Mouse (Mus musculus) thymus, postnatal 10 days (tissue): ENCODE results near the gene Naa25.
A peak's percentile ranks its signal among the peaks of the same experiment; 100 is the strongest.

Experiments used
- DNase-seq, 2 experiments: peaks; one replicate each; pipeline ENCODE4 v3.0.0; 2021; ENCODE audit warnings: low spot score in 2 of 2

Gene Naa25

GRCm38 (mm10) chr5:121392667-121393380 lies 4.9 kb upstream of the Naa25 start:
- peak in 1 of 2 experiments; percentile 56 for DNase-seq

DNA sequence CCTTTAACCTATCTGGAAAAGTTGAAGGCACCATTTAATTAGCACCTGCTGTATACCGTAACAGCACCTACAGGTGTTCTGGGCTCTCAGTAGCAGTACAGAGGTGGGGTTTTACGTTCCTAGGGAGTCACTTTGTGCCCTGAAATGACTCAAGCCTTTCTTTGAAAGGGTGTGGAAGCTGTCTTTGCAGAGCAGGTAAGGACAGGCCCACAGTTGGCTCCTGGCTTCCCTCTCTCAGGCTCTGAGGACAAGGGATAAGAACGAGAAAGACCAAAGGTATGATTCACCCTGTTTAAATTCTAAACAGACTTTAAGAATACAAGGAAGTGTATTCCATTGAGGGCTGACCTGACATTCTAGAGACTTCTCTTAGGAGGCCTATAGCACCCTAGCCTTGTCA lies 4.3 kb upstream of the Naa25 start:
- no peak for DNase-seq

DNA sequence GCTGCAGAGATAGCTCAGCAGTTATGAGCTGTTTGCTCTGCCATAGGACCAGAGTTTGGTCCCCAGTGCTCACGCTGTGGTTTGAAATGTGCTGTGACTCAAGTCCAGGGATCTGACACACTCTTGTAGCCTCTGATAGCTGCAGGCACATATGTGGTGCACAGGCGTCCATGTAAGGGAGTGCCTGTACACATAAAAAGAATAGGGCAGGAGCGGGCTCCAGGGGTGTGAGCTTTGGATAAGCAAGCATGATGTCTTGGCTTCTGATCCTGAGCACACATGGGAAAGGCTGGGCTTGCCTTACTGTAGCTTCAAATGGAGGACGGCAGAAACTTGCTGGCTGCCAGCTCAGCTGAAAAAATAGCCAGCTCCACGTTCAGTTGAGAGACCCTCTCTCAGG lies 2.1 kb upstream of the Naa25 start:
- DNase-seq = no peak

DNA sequence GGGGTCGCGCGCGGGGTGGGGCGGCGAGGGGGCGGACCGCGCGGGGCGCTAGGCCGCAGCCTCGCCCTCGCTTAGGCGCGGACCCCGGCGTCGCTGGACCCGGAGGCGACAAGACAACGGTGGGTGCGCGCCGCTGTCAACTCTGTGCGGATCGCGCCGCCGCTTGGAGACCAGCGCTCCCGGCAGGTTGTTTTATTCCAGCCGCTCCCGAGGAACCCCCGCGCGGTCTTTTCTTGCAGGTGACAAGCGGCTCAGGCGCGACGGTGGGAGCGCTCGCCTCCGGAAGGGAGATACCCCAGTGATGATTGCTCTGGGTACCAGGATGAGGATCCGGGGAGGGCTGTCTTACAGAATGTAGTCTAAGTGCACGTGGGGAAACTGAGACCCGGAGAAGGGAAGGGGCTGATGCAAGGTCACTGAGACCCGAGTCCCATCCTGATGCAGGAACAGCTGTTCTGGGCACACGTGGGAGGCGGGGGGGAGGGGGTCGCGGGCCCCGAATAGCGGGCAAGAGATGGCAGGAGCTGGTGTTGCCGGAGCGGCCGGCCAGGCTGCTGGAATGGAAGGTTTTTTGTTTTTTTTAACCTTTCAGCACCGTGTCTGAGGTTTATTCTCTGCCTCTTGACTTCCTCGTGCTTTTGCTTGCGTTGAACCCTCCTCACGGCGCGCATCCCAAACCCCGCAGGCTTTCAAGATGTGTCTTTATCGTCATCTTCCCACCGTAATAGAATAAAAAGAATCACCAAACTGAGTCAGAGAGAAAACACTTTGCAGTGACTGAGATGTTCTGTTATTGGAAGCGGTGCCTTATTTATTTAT lies 619 bp downstream of the Naa25 start:
- peak in 1 of 2 experiments; percentile 48 for DNase-seq

- DNase-seq = no peak
These were observed 1.3 kb downstream of the Naa25 start for GRCm38 (mm10) chr5:121398965-121399462.

DNA sequence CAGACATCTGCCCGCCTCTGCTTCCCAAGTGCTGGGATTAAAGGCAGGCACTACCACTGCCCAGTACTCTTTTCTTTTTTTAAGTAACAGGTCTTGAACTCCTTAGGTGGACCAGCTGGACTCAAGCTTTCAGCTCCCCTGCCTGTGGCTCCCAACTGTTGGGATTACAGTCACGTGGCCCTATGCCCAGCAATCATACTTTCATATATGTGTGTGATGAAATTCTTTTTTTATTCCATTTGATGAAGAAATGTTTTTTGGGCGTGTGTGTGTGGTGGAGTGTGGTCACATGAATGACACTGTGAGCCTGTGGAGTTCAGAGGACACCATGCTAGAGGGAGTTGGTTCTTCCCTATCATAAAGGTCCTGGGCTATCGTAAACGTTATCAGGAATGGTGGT lies 1.8 kb downstream of the Naa25 start:
- DNase-seq = no peak

DNA sequence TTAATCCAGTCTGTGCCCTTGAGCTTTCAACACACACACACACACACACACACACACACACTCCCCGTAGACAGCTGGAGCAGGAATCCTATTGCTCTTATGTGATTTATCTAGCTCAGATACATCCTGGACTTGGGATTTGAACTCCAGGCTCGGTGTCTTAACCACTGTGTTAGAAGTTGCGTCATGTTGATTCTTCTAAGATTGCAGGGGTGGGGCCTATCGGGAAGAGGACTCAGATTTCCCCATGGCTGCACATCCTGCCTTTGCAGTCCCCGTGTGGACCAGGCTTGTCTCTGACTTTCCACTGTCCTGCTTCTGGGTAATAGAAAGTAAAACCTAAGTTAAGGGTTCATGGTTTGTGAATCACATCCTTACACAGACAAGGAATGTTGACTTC lies 2.3 kb downstream of the Naa25 start:
- DNase-seq = no peak

DNA sequence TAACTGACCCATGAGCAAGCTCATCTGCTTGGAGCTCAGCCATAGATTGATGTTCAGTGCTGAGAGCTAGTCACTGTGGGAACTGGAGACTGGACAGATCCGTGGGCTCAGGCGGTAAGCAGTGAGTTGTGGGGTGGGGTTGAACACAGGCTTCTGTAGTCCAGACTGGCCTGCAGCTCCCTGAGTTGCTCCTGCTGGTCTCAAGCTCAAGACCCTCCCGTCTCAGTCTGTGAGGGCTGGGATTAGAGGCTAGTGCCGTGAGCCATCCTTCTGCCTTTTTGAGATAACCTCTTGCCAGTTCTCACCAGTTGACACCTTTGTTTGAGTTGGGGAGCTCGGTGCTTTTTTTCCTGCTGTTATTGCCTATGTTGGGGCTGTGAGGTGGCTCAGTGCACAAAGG lies 3.1 kb downstream of the Naa25 start:
- no peak for DNase-seq

DNA sequence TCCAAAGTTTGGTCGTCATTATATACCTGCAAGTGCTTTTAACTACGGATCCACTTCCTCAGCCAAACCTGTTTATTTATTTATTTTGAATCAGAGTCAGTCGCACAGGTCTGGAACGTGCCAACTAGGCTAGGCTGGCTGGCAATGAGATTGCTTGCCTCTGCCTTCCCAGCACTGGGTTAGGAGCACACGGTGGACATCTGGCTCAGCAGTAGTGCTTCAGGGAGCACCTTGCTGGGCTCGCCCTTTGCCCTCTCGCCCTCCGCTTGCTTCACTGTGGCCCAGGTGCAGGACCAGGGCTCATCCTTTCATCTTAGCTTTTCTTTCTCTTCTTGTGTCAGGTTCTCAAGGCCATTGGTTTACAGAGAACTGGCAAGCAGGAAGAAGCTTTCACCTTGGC lies 10.1 kb downstream of the Naa25 start:
- no peak for DNase-seq

- DNase-seq = no peak
These were observed 13.2 kb downstream of the Naa25 start for GRCm38 (mm10) chr5:121410975-121411374.

GRCm38 (mm10) chr5:121420721-121421120 lies 23.0 kb downstream of the Naa25 start:
- DNase-seq = no peak

- DNase-seq = no peak
These were observed 25.1 kb downstream of the Naa25 start for GRCm38 (mm10) chr5:121422787-121423186.

DNA sequence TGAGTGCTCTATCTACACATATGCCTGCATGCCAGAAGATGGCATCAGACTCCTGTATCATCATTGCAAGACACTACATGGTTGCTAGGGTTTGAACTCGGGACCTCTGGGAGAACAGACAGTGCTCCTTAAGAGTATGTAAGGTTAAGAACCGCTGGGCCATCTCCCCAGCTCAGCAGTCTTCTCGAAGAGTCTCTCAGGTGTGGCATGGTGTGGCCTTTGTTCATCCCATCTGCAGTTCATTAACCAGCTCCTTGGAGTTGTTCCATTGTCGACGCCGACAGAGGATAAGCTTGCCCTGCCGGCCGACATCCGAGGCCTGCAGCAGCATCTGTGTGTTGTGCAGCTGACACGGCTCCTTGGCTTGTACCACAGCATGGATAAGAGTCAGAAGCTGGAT lies 25.6 kb downstream of the Naa25 start:
- DNase-seq = no peak

GRCm38 (mm10) chr5:121428954-121429353 lies 31.2 kb downstream of the Naa25 start:
- DNase-seq = no peak

DNA sequence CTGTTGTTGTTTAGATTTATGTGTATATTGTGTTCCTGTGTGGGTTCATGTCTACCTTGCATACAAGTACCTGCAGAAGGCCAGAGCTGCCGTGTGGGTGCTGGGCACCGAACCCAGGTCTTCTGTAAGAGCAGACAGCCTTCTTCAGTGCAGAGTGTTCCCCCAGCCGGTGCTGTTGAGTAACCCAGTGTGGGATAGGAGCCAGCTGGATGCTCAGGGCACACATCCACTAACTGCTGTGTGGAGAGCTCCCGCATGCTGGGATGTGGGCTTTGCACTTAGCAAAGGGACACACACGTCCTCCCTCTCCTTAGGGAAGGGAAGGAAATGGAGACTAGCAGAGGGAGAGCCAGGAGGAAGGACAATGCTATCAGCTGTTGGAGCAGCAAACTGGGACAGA lies 40.4 kb downstream of the Naa25 start:
- no peak for DNase-seq

- no peak for DNase-seq
These were observed 41.0 kb downstream of the Naa25 start for GRCm38 (mm10) chr5:121438756-121439155.

GRCm38 (mm10) chr5:121443548-121443947 lies 45.8 kb downstream of the Naa25 start:
- DNase-seq = peak; percentile 29 to 51

- no peak for DNase-seq
These were observed 47.1 kb downstream of the Naa25 start for GRCm38 (mm10) chr5:121444870-121445269.

DNA sequence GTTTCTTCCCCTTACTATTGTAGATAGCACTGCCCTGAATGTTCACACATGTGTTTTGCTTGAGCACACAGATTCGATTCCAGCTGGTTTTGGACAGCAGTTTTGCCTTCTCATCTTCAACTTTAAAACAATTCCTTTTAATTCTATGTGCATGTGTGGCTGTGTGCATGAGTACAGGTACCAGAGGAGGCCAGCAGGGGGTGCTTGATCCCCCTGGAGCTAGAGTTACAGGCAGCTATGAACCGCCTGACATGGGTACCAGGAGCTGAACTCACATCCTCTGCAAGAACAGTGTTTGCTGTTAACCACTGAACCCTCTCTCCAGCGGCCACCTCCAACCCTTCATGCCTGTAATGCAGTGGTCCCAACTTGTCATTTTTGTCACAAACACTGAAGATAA lies 50.7 kb downstream of the Naa25 start:
- peak in 1 of 2 experiments; percentile 21 for DNase-seq

DNA sequence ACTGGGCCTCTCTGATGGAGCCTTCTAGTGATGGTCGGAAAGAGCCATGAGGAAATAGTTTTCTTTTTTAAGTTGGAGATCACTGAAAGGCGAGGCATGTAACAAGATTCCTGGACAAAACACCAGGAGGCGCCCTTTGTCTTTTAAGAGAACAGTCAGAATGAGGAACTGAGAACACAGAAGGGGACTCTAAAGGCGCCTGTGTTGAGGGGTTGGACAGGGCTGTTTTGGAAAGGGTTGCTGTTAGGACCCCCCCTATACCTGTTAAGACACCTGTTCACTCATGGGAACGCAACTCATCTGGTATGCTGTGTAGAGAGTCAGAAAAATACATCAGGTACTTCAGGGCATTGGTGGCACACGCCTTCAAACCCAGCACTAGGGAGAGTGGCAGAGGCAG lies 52.2 kb downstream of the Naa25 start:
- DNase-seq = peak; percentile 46 to 70

GRCm38 (mm10) chr5:121450476-121450875 lies 52.7 kb downstream of the Naa25 start:
- no peak for DNase-seq

DNA sequence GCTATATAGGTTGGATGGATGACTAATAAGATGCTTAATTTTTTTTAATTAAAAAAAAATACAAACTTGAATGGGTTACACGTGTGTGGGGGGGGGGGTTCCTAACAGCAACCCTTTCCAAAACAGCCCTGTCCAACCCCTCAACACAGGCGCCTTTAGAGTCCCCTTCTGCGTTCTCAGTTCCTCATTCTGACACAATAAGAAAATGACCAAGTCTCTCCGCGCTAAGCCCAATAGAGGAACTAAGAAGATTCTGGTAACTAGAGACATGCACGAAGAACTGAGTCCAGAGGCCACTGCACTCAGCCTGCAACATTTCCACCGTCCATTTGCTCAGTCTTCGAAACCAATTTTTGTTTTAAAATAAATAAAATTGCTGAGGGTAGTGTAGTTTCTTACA lies 53.5 kb downstream of the Naa25 start:
- no peak for DNase-seq

DNA sequence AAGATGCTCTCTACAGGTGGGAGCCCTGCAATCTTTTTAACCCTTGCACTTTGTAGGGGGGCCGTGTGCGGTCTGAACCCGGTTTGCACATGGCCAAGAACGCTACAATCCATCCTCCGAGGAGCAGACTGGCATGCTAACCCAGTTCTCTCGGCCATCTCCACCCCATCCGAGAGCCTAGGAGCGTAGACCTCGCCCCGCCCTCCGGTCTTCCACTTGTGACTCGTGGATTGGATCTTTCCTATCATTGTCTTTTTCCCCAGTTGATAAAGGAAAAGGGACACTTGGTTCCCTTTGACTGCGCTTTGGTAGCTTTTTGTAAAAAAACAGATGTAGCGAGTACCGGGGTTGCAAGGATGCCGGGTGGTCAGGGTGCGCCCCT lies 53.9 kb downstream of the Naa25 start, which contains the start of gene Tmem116:
Tmem116 (plus strand) TSS at position 250 of the 382 bp plus-strand sequence.
- peak; percentile 17 for DNase-seq
